Mouse (Mus musculus) adrenal gland, postnatal 4 days (tissue): ENCODE data around the gene Mlycd. TPM values are rescaled to one million over a fixed set of nuclear protein-coding genes. Genes with fewer than 3 reads are reported as not detected.

Source experiments
- DNase-seq, 2 experiments: peaks; one replicate each; pipeline ENCODE4 v3.0.0; 2021 to 2022; ENCODE audit warnings: low spot score in 2 of 2, mixed read lengths in 2 of 2
- total RNA-seq, 2 experiments: library from RNA; stranded (reverse); gene quantifications; 2 replicates each; pipeline ENCODE4 v1.2.3; 2021

Mlycd gene
- total RNA-seq, 2 experiments from 2014 or later, result 33.7 to 39.1 TPM

GRCm38 (mm10) chr8:119400122-119400671 is 5.5 kb downstream of the Mlycd start:
- no peak for DNase-seq

- no peak for DNase-seq
These were observed 6.2 kb downstream of the Mlycd start for GRCm38 (mm10) chr8:119400904-119401303.

- no peak for DNase-seq
These were observed 9.2 kb downstream of the Mlycd start for GRCm38 (mm10) chr8:119403912-119404311.

- no peak for DNase-seq
These were observed 10.0 kb downstream of the Mlycd start for GRCm38 (mm10) chr8:119404648-119405047.

- DNase-seq, result no peak
These were observed 13.6 kb downstream of the Mlycd start for GRCm38 (mm10) chr8:119408311-119408710.

- DNase-seq, result no peak
These were observed 17.5 kb downstream of the Mlycd start for GRCm38 (mm10) chr8:119412037-119412734.

- DNase-seq, result peak in 1 of 2 experiments; percentile 65
These were observed 18.2 kb downstream of the Mlycd start for GRCm38 (mm10) chr8:119412735-119413498.

GRCm38 (mm10) chr8:119413605-119414004 is 18.9 kb downstream of the Mlycd start:
- no peak for DNase-seq

- no peak for DNase-seq
These were observed 25.6 kb downstream of the Mlycd start for GRCm38 (mm10) chr8:119420318-119420717.

GRCm38 (mm10) chr8:119421603-119422122 is 27.0 kb downstream of the Mlycd start:
- no peak for DNase-seq

GRCm38 (mm10) chr8:119422123-119422711 is 27.5 kb downstream of the Mlycd start:
- DNase-seq, result no peak

- DNase-seq, result no peak
These were observed 29.0 kb downstream of the Mlycd start for GRCm38 (mm10) chr8:119423631-119424141.

GRCm38 (mm10) chr8:119424199-119424733 is 29.6 kb downstream of the Mlycd start:
- no peak for DNase-seq

GRCm38 (mm10) chr8:119424740-119425139 is 30.1 kb downstream of the Mlycd start:
- no peak for DNase-seq

GRCm38 (mm10) chr8:119425533-119425932 is 30.9 kb downstream of the Mlycd start:
- peak in 1 of 2 experiments; percentile 63 for DNase-seq

GRCm38 (mm10) chr8:119426069-119426735 is 31.5 kb downstream of the Mlycd start:
- DNase-seq, result no peak

GRCm38 (mm10) chr8:119427634-119428349 is 33.1 kb downstream of the Mlycd start:
- no peak for DNase-seq

- DNase-seq, result no peak
These were observed 33.7 kb downstream of the Mlycd start for GRCm38 (mm10) chr8:119428350-119428740.

- DNase-seq, result no peak
These were observed 34.2 kb downstream of the Mlycd start for GRCm38 (mm10) chr8:119428766-119429327.
